Mouse (Mus musculus) heart, embryonic 10.5 days (tissue): ENCODE measurements at regions not wholly inside any gene's neighbourhood (a gene's known extent, or its start where the extent isn't known, plus 50 kb on each side); places are given as distances from the start of the nearest gene placed in this dataset.
A peak's percentile ranks its signal among the peaks of the same experiment; 100 is the strongest.

Experiments
- DNase-seq: peaks from one replicate; pipeline ENCODE4 v3.0.0-alpha.2; 2017; ENCODE audit warnings: low spot score
- H3K27ac ChIP-seq: fragments of 300-500 bp; sonication (generic); 2 replicates; pipeline ENCODE4 v1.5.1; 2016; ENCODE audit warnings: mild to moderate bottlenecking
- H3K27me3 ChIP-seq: fragments of 300-500 bp; sonication (generic); 2 replicates; pipeline ENCODE4 v1.6.1; 2016; ENCODE audit warnings: mild to moderate bottlenecking; ENCODE audit not compliant: poor library complexity, insufficient read depth, severe bottlenecking
- H3K36me3 ChIP-seq: fragments of 300-500 bp; sonication (generic); 2 replicates; pipeline ENCODE4 v1.6.1; 2016; ENCODE audit warnings: mild to moderate bottlenecking, moderate library complexity
- H3K4me1 ChIP-seq: fragments of 300-500 bp; sonication (generic); 2 replicates; pipeline ENCODE4 v1.6.1; 2016; ENCODE audit warnings: mild to moderate bottlenecking
- H3K4me3 ChIP-seq: fragments of 300-500 bp; sonication (generic); 2 replicates; pipeline ENCODE4 v1.5.1; 2016; ENCODE audit warnings: mild to moderate bottlenecking, moderate library complexity
- H3K9me3 ChIP-seq: fragments of 300-500 bp; sonication (generic); 2 replicates; pipeline ENCODE4 v1.6.1; 2016; ENCODE audit warnings: mild to moderate bottlenecking, moderate library complexity
- WGBS: fragments of 180-500 bp; shearing (Covaris S2); methylation state at CpG from one replicate; pipeline ENCODE4 v1.1.7; 2016; 5-methylcytosine and 5-hydroxymethylcytosine counted together

DNA sequence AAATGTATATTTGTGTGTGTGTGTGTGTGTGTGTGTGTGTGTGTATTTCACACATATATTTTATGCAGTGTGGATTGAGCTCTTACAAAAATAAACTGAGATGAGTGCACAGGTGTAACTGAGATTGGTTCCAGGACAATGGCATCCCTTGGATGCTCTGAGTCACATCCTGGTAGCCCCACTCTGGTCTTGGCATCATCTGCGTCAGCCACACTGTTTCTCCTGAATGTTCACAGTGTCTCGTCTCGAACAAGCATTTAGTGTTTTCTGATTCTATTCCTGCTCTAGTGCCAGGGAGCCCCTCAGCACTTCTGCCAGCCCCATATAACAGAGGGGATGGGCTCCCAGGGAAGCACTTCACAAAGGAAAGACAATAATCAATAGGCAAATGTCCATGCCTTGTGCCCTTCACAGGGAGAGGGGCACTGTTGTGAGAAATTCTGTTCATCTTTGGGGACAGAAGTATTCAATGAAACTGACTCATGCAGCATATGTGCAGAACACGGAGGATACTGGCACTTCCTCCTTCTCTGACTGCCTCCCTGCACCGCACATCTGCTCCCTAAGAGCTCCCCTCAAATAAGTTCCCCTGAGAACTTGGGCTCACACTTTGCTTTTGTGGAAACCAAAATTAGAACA is 536.2 kb downstream of the Pdcd6ip start:
- H3K4me3 ChIP-seq, result no peak overlapping the region
- H3K36me3 ChIP-seq, result no peaks in the 10 kb centered on the region
- H3K4me1 ChIP-seq, result no peaks in the 10 kb centered on the region
- no peak for DNase-seq
- no peak overlapping the region for H3K27ac ChIP-seq
- whole genome bisulfite sequencing, result 74% methylated on average over 5 of the region's 5 CpGs
- H3K9me3 ChIP-seq, result no peaks in the 10 kb centered on the region
- H3K27me3 ChIP-seq, result no peaks in the 10 kb centered on the region

GRCm38 (mm10) chr9:113162897-113163874 is 544.9 kb downstream of the Pdcd6ip start:
- 84% methylated on average over 12 of the region's 12 CpGs for WGBS
- H3K9me3 ChIP-seq, result no peaks in the 10 kb centered on the region
- no peaks in the 10 kb centered on the region for H3K4me1 ChIP-seq
- no peak for DNase-seq
- H3K4me3 ChIP-seq, result no peak overlapping the region
- H3K36me3 ChIP-seq, result no peaks in the 10 kb centered on the region
- no peaks in the 10 kb centered on the region for H3K27me3 ChIP-seq
- H3K27ac ChIP-seq, result no peak overlapping the region

GRCm38 (mm10) chr9:113160011-113160410 is 548.0 kb downstream of the Pdcd6ip start:
- Histone ChIP-seq H3K9me3 (no peaks in the 10 kb centered on the region), H3K27ac (no peak overlapping the region), H3K4me3 (no peak overlapping the region), H3K4me1 (no peaks in the 10 kb centered on the region), H3K27me3 (no peaks in the 10 kb centered on the region), H3K36me3 (no peaks in the 10 kb centered on the region)
- no peak for DNase-seq
- 93% methylated on average over 1 of the region's 2 CpGs for WGBS

GRCm38 (mm10) chr9:113158080-113158479 is 550.0 kb downstream of the Pdcd6ip start:
- H3K4me1 ChIP-seq, result no peaks in the 10 kb centered on the region
- DNase-seq, result peak; percentile 66
- no peak overlapping the region for H3K4me3 ChIP-seq
- H3K27ac ChIP-seq, result no peak overlapping the region
- WGBS, result 81% methylated on average over 6 of the region's 6 CpGs
- no peaks in the 10 kb centered on the region for H3K9me3 ChIP-seq
- no peaks in the 10 kb centered on the region for H3K27me3 ChIP-seq
- H3K36me3 ChIP-seq, result no peaks in the 10 kb centered on the region

DNA sequence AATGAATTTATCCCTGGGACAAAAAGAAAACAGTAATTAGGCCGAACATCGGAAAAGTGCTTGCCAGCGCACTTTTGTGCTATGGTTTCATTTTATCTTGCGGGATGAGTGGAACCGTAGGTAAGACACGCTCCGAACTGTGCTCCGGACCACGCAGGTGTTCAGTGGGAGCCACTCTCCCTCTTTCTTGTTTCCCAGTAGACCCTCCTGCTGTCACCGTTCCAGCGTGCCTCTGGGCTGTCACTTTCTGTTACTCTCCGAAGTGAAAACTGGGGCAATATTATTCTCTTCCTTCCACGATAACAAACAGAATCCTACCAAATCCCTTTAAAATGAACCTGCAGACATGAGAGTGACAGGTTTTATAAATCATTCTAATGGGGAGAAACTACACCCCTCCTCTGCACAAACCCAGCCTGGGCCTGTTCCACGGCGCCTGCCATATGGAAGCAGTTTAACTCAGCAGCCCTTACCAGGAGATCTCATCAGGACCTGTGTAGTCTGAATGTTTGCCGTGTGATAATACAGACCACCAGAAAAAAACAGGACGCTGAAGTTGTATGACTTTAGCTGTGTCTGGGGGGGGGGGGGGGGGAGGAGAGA is 550.5 kb downstream of the Pdcd6ip start:
- peak; percentile 50 for DNase-seq
- Histone ChIP-seq H3K4me3 (no peak overlapping the region), H3K4me1 (no peaks in the 10 kb centered on the region), H3K9me3 (no peaks in the 10 kb centered on the region), H3K36me3 (no peaks in the 10 kb centered on the region), H3K27me3 (no peaks in the 10 kb centered on the region), H3K27ac (no peak overlapping the region)
- WGBS, result 82% methylated on average over 17 of the region's 17 CpGs

DNA sequence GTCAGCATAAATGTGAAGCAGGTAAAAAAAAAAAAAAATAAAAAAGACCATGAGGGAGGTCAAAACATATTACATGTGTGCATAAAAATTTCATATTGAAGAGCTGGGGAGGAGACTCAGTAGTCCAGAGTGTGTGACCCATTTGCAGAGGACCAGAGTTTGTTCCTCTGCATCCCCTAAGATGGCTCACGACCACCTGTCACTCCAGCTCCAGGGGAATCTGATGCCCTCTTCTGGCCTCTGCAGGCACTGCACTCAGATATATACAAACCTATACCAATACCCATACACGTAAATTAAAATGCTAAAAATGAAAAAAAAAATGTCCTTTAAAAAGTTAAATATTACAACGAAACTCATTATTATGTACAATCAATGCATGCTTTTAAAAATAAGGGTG is 551.4 kb downstream of the Pdcd6ip start:
- H3K9me3 ChIP-seq, result no peaks in the 10 kb centered on the region
- H3K27me3 ChIP-seq, result no peaks in the 10 kb centered on the region
- 57% methylated on average over 3 of the region's 3 CpGs for WGBS
- H3K4me1 ChIP-seq, result 0 out of 2 replicates have a peak, but pooled peaks cover 4% of the 10 kb centered on the region
- no peak overlapping the region for H3K4me3 ChIP-seq
- H3K27ac ChIP-seq, result no peak overlapping the region
- DNase-seq, result peak; percentile 48
- H3K36me3 ChIP-seq, result no peaks in the 10 kb centered on the region

- 75% methylated on average over 5 of the region's 5 CpGs for WGBS
Observed at GRCm38 (mm10) chr9:113149084-113149483, 559.0 kb downstream of the Pdcd6ip start.

GRCm38 (mm10) chr9:113146571-113146970 is 561.5 kb downstream of the Pdcd6ip start:
- Histone ChIP-seq H3K27me3 (no peaks in the 10 kb centered on the region), H3K4me1 (no peaks in the 10 kb centered on the region; the same call in 1 of the 2 replicates), H3K36me3 (no peaks in the 10 kb centered on the region), H3K4me3 (no peak overlapping the region), H3K9me3 (no peaks in the 10 kb centered on the region), H3K27ac (no peak overlapping the region)
- 64% methylated on average over 2 of the region's 2 CpGs for WGBS
- no peak for DNase-seq

More at GRCm38 (mm10) chr9:113149084-113149483, 559.0 kb downstream of the Pdcd6ip start:
- Histone ChIP-seq H3K36me3 (no peaks in the 10 kb centered on the region), H3K27ac (no peak overlapping the region), H3K9me3 (no peaks in the 10 kb centered on the region), H3K4me3 (no peak overlapping the region), H3K4me1 (peaks cover 4% of the 10 kb centered on the region; the same call in 1 of the 2 replicates), H3K27me3 (no peaks in the 10 kb centered on the region)
- no peak for DNase-seq

GRCm38 (mm10) chr9:113145036-113145435 is 563.0 kb downstream of the Pdcd6ip start:
- DNase-seq, result no peak
- 43% methylated on average over 2 of the region's 2 CpGs for whole genome bisulfite sequencing
- H3K4me1 ChIP-seq, result no peaks in the 10 kb centered on the region; the same call in 1 of the 2 replicates
- H3K4me3 ChIP-seq, result no peak overlapping the region
- no peaks in the 10 kb centered on the region for H3K36me3 ChIP-seq
- H3K27ac ChIP-seq, result peak overlapping the region; percentile 62; the same call in 1 of the 2 replicates
- H3K27me3 ChIP-seq, result no peaks in the 10 kb centered on the region
- H3K9me3 ChIP-seq, result no peaks in the 10 kb centered on the region

DNA sequence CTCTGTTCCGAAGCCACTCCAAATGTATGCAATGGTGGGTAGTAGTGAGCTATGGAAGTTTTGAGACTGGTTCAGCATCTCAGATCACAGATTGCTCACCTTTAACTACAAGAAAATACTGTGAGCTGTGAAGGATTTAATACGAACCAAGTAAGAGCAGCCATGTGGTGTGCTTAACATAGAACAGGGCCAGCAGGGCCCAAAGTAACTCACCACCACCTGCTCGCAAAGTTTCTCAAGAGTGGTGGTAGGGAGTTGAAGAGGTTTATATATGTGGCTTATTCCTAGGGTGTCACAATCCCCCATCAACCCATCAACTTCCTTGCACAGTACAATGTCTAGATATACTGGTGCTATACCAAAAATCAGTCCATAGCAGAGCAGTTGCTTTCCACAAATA is 573.4 kb downstream of the Pdcd6ip start:
- Histone ChIP-seq H3K27me3 (no peaks in the 10 kb centered on the region), H3K4me1 (no peaks in the 10 kb centered on the region), H3K4me3 (no peak overlapping the region), H3K27ac (no peak overlapping the region), H3K9me3 (no peaks in the 10 kb centered on the region), H3K36me3 (no peaks in the 10 kb centered on the region)
- DNase-seq, result no peak
- WGBS, result 85% methylated on average over 3 of the region's 3 CpGs

- no peak for DNase-seq
- Histone ChIP-seq H3K27me3 (no peaks in the 10 kb centered on the region), H3K27ac (no peak overlapping the region), H3K4me1 (no peaks in the 10 kb centered on the region), H3K4me3 (no peak overlapping the region), H3K36me3 (no peaks in the 10 kb centered on the region), H3K9me3 (no peaks in the 10 kb centered on the region)
- WGBS, result 75% methylated on average over 7 of the region's 7 CpGs
Observed at GRCm38 (mm10) chr9:113123004-113123692, 584.9 kb downstream of the Pdcd6ip start.

- Histone ChIP-seq H3K36me3 (no peaks in the 10 kb centered on the region), H3K27ac (no peak overlapping the region), H3K4me1 (no peaks in the 10 kb centered on the region), H3K27me3 (no peaks in the 10 kb centered on the region), H3K4me3 (no peak overlapping the region), H3K9me3 (no peaks in the 10 kb centered on the region)
- DNase-seq, result no peak
- WGBS, result 74% methylated on average over 3 of the region's 3 CpGs
Observed at GRCm38 (mm10) chr9:113122253-113122749, 585.8 kb downstream of the Pdcd6ip start.
